Mouse (Mus musculus) limb, embryonic 12.5 days (tissue): Measurements from ENCODE around the gene Fbxl12. TPM values are rescaled to one million over a fixed set of nuclear protein-coding genes. Genes with fewer than 3 reads are reported as not detected.

Source experiments
- ATAC-seq: fragments of 200-750 bp; cut with Nextera tagmentation; 2 replicates; pipeline ENCODE4 v1.8.0; 2017; ENCODE audit warnings: low read depth, moderate TSS enrichment; ENCODE audit not compliant: insufficient number of reproducible peaks, insufficient read depth, low FRiP score, low TSS enrichment
- H3K27ac ChIP-seq: fragments of 300-500 bp; sonication (generic); 2 replicates; pipeline ENCODE4 v1.5.1; 2016; ENCODE audit warnings: mild to moderate bottlenecking, moderate library complexity
- H3K27me3 ChIP-seq: fragments of 300-500 bp; sonication (generic); 2 replicates; pipeline ENCODE4 v1.6.1; 2016; ENCODE audit warnings: mild to moderate bottlenecking, moderate library complexity
- H3K36me3 ChIP-seq: fragments of 300-500 bp; sonication (generic); 2 replicates; pipeline ENCODE4 v1.6.1; 2016; ENCODE audit warnings: mild to moderate bottlenecking, moderate library complexity
- H3K4me1 ChIP-seq: fragments of 300-500 bp; sonication (generic); replicated peaks from 2 replicates; pipeline ENCODE4 v1.6.1; 2016
- H3K4me2 ChIP-seq: fragments of 300-500 bp; sonication (generic); 2 replicates; pipeline ENCODE4 v1.6.1; 2016; ENCODE audit warnings: mild to moderate bottlenecking, moderate library complexity
- H3K4me3 ChIP-seq: fragments of 300-500 bp; sonication (generic); replicated peaks from 2 replicates; pipeline ENCODE4 v1.5.1; 2016; ENCODE audit warnings: mild to moderate bottlenecking
- H3K9ac ChIP-seq: fragments of 300-500 bp; sonication (generic); replicated peaks from 2 replicates; pipeline ENCODE4 v1.6.1; 2016; ENCODE audit warnings: mild to moderate bottlenecking, moderate library complexity
- H3K9me3 ChIP-seq: fragments of 300-500 bp; sonication (generic); 2 replicates; pipeline ENCODE4 v1.6.1; 2016; ENCODE audit warnings: mild to moderate bottlenecking, moderate library complexity
- WGBS: fragments of 180-500 bp; shearing (Covaris S2); methylation state at CpG from one replicate; pipeline ENCODE4 v1.1.7; 2016; 5-methylcytosine and 5-hydroxymethylcytosine counted together
- polyA plus RNA-seq: library from polyadenylated mRNA; unstranded; fragments of >200 nt; fragmentation: Nextera tagmentation; extraction: Ambion mirVana; gene quantifications from 2 replicates; pipeline ENCODE4 v1.2.1, GENCODE M21; 2016

Gene Fbxl12
- polyA plus RNA-seq, 1 experiment from 2014 or later = 20.9 TPM

GRCm38 (mm10) chr9:20672047-20672446, 27.5 kb upstream of the Fbxl12 start:
- Histone ChIP-seq H3K4me1 (no peaks in the 10 kb centered on the region), H3K4me2 (no peak overlapping the region), H3K9me3 (no peaks in the 10 kb centered on the region), H3K27me3 (no peaks in the 10 kb centered on the region), H3K27ac (no peak overlapping the region), H3K36me3 (no peaks in the 10 kb centered on the region), H3K9ac (no peak overlapping the region), H3K4me3 (no peak overlapping the region)
- ATAC-seq = no peak
- 87% methylated on average over 16 of the region's 16 CpGs for WGBS

GRCm38 (mm10) chr9:20668065-20668464, 23.5 kb upstream of the Fbxl12 start:
- Histone ChIP-seq H3K27ac (no peak overlapping the region), H3K4me1 (peaks cover 12% of the 10 kb centered on the region), H3K27me3 (no peaks in the 10 kb centered on the region), H3K4me3 (no peak overlapping the region), H3K9me3 (no peaks in the 10 kb centered on the region), H3K36me3 (peaks cover 22% of the 10 kb centered on the region), H3K9ac (no peak overlapping the region), H3K4me2 (no peak overlapping the region)
- ATAC-seq = no peak
- 93% methylated on average over 22 of the region's 22 CpGs for WGBS

- ATAC-seq = no peak
- Histone ChIP-seq H3K9ac (no peak overlapping the region), H3K4me3 (no peak overlapping the region), H3K36me3 (peaks cover 37% of the 10 kb centered on the region), H3K9me3 (no peaks in the 10 kb centered on the region), H3K4me2 (no peak overlapping the region), H3K27me3 (no peaks in the 10 kb centered on the region), H3K4me1 (peaks cover 12% of the 10 kb centered on the region), H3K27ac (no peak overlapping the region)
- 12% methylated on average over 7 of the region's 7 CpGs for WGBS
These were observed 22.0 kb upstream of the Fbxl12 start for GRCm38 (mm10) chr9:20666510-20667034.

- ATAC-seq = no peak
- no peak overlapping the region for H3K27ac ChIP-seq
- WGBS = 31% methylated on average over 8 of the region's 8 CpGs
- no peak overlapping the region for H3K9ac ChIP-seq
- no peak overlapping the region for H3K4me2 ChIP-seq
- H3K36me3 ChIP-seq = peaks cover 43% of the 10 kb centered on the region
- H3K27me3 ChIP-seq = no peaks in the 10 kb centered on the region
- H3K9me3 ChIP-seq = no peaks in the 10 kb centered on the region
- peaks cover 12% of the 10 kb centered on the region for H3K4me1 ChIP-seq
- H3K4me3 ChIP-seq = no peak overlapping the region
These were observed 21.4 kb upstream of the Fbxl12 start for GRCm38 (mm10) chr9:20665925-20666324.

GRCm38 (mm10) chr9:20664982-20665637, 20.5 kb upstream of the Fbxl12 start:
- Histone ChIP-seq H3K27ac (no peak overlapping the region), H3K4me2 (no peak overlapping the region), H3K4me3 (no peak overlapping the region), H3K4me1 (peaks cover 12% of the 10 kb centered on the region), H3K27me3 (no peaks in the 10 kb centered on the region), H3K9ac (no peak overlapping the region), H3K36me3 (peaks cover 51% of the 10 kb centered on the region), H3K9me3 (no peaks in the 10 kb centered on the region)
- ATAC-seq = no peak
- 76% methylated on average over 5 of the region's 5 CpGs for WGBS

- Histone ChIP-seq H3K27ac (no peak overlapping the region), H3K4me3 (no peak overlapping the region), H3K4me2 (no peak overlapping the region), H3K27me3 (no peaks in the 10 kb centered on the region), H3K36me3 (peaks cover 58% of the 10 kb centered on the region), H3K4me1 (peaks cover 12% of the 10 kb centered on the region), H3K9ac (no peak overlapping the region), H3K9me3 (no peaks in the 10 kb centered on the region)
- no peak for ATAC-seq
- whole genome bisulfite sequencing = 56% methylated on average over 2 of the region's 2 CpGs
These were observed 19.8 kb upstream of the Fbxl12 start for GRCm38 (mm10) chr9:20664366-20664765.

- WGBS = 87% methylated on average over 2 of the region's 2 CpGs
- Histone ChIP-seq H3K27me3 (no peaks in the 10 kb centered on the region), H3K4me2 (no peak overlapping the region), H3K4me1 (peaks cover 12% of the 10 kb centered on the region), H3K9me3 (no peaks in the 10 kb centered on the region), H3K9ac (no peak overlapping the region), H3K36me3 (peaks cover 62% of the 10 kb centered on the region), H3K27ac (no peak overlapping the region), H3K4me3 (no peak overlapping the region)
- ATAC-seq = no peak
These were observed 19.4 kb upstream of the Fbxl12 start for GRCm38 (mm10) chr9:20663956-20664355.

- Histone ChIP-seq H3K9ac (0 out of 2 replicates have a peak overlapping the region, but pooled peaks have one; percentile 9), H3K27me3 (no peaks in the 10 kb centered on the region), H3K9me3 (no peaks in the 10 kb centered on the region), H3K36me3 (peaks cover 73% of the 10 kb centered on the region), H3K4me2 (no peak overlapping the region), H3K4me1 (peaks cover 12% of the 10 kb centered on the region), H3K4me3 (no peak overlapping the region), H3K27ac (no peak overlapping the region)
- ATAC-seq = no peak
- 86% methylated on average over 8 of the region's 8 CpGs for WGBS
These were observed 18.3 kb upstream of the Fbxl12 start for GRCm38 (mm10) chr9:20662874-20663273.

GRCm38 (mm10) chr9:20662325-20662724, 17.8 kb upstream of the Fbxl12 start:
- WGBS = 51% methylated on average over 3 of the region's 3 CpGs
- peaks cover 12% of the 10 kb centered on the region for H3K4me1 ChIP-seq
- no peaks in the 10 kb centered on the region for H3K9me3 ChIP-seq
- ATAC-seq = no peak
- H3K4me3 ChIP-seq = no peak overlapping the region
- H3K4me2 ChIP-seq = no peak overlapping the region
- H3K27ac ChIP-seq = no peak overlapping the region
- peaks cover 79% of the 10 kb centered on the region for H3K36me3 ChIP-seq
- no peaks in the 10 kb centered on the region for H3K27me3 ChIP-seq
- no peak overlapping the region for H3K9ac ChIP-seq

GRCm38 (mm10) chr9:20657546-20657945, 13.0 kb upstream of the Fbxl12 start:
- Histone ChIP-seq H3K4me2 (no peak overlapping the region), H3K9me3 (no peaks in the 10 kb centered on the region), H3K27ac (no peak overlapping the region), H3K36me3 (peaks cover 90% of the 10 kb centered on the region), H3K4me1 (peaks cover 13% of the 10 kb centered on the region), H3K4me3 (no peak overlapping the region), H3K9ac (no peak overlapping the region), H3K27me3 (no peaks in the 10 kb centered on the region)
- 89% methylated on average over 3 of the region's 3 CpGs for WGBS
- no peak for ATAC-seq

GRCm38 (mm10) chr9:20653859-20654258, 9.3 kb upstream of the Fbxl12 start:
- ATAC-seq = no peak
- H3K4me1 ChIP-seq = peaks cover 19% of the 10 kb centered on the region
- H3K4me3 ChIP-seq = no peak overlapping the region
- no peak overlapping the region for H3K27ac ChIP-seq
- WGBS = 83% methylated on average over 3 of the region's 3 CpGs
- peaks cover 60% of the 10 kb centered on the region for H3K36me3 ChIP-seq
- peak overlapping the region; percentile 79; the same call in 1 of the 2 replicates for H3K4me2 ChIP-seq
- no peak overlapping the region for H3K9ac ChIP-seq
- H3K27me3 ChIP-seq = no peaks in the 10 kb centered on the region
- no peaks in the 10 kb centered on the region for H3K9me3 ChIP-seq

- no peaks in the 10 kb centered on the region for H3K27me3 ChIP-seq
- H3K9ac ChIP-seq = peak overlapping the region; percentile 88
- H3K4me1 ChIP-seq = peaks cover 19% of the 10 kb centered on the region
- H3K27ac ChIP-seq = 0 out of 2 replicates have a peak overlapping the region, but pooled peaks have one; percentile 4
- H3K4me3 ChIP-seq = peak overlapping the region; percentile 93
- ATAC-seq = no peak; the same call in none of the 2 replicates
- H3K9me3 ChIP-seq = no peaks in the 10 kb centered on the region
- under 1% methylated on average over 25 of the region's 25 CpGs for WGBS
- H3K36me3 ChIP-seq = peaks cover 59% of the 10 kb centered on the region
- H3K4me2 ChIP-seq = peak overlapping the region; percentile 79
These were observed 7.7 kb upstream of the Fbxl12 start for GRCm38 (mm10) chr9:20652260-20652658.
